9 mouse cellular contexts compared by ENCODE assay signal in genomic region chr9:43698080-43698712, GRCm38 (mm10). TPM values are rescaled to one million over a fixed set of nuclear protein-coding genes. Genes with fewer than 3 reads are reported as not detected.
DNase-seq lines count a peak whose midpoint lies in the region; ATAC-seq and TF ChIP-seq lines count a peak whose summit lies in the region.
"Had no signal": no experiment of that assay in that cellular context is flagged by ENCODE, and none has a peak within 500 bp of the region (broad histone marks: within the 10 kb centered on the region; RNA-seq: fewer than 3 reads in every experiment).

No protein-coding gene starts in this region.

- H3K9me3 ChIP-seq in heart, embryonic 12.5 days (replicated peaks), result no peaks in the 10 kb centered on the region
- H3K9me3 ChIP-seq in embryonic facial prominence, embryonic 14.5 days (ENCODE audit: control insufficient read depth, low read length), result no peaks in the 10 kb centered on the region
- H3K9me3 ChIP-seq: limb, embryonic 12.5 days had no signal

- H3K36me3 ChIP-seq in heart, adult 2 months (ENCODE audit: control insufficient read depth, insufficient read depth, low read length), result no peaks in the 10 kb centered on the region
- H3K36me3 ChIP-seq in heart, embryonic 12.5 days, result no peaks in the 10 kb centered on the region
- H3K36me3 ChIP-seq in embryonic facial prominence, embryonic 14.5 days (ENCODE audit: control insufficient read depth, insufficient read depth, low read length), result no peaks in the 10 kb centered on the region
- H3K36me3 ChIP-seq in myocyte (ENCODE audit: control insufficient read depth, insufficient read depth), result no peaks in the 10 kb centered on the region
- H3K36me3 ChIP-seq: limb, embryonic 12.5 days had no signal

- no peak overlapping the region for H3K4me3 ChIP-seq in heart, adult 2 months
- no peak overlapping the region for H3K4me3 ChIP-seq in heart, embryonic 12.5 days
- no peak overlapping the region for H3K4me3 ChIP-seq in embryonic facial prominence, embryonic 14.5 days (ENCODE audit: low read depth, low read length)
- H3K4me3 ChIP-seq in myocyte, result no peak overlapping the region
- no peak overlapping the region for H3K4me3 ChIP-seq in left cerebral cortex, adult 2 months
- H3K4me3 ChIP-seq: limb, embryonic 12.5 days had no signal

- intact Hi-C loops in heart, adult 2 months (cut with DNase I), result no loop called here
- intact Hi-C loops in left cerebral cortex, adult 2 months (cut with DNase I), result no loop called here

- no peak overlapping the region for H3ac ChIP-seq in myocyte (ENCODE audit: control insufficient read depth, insufficient read length)

- TF ChIP-seq CTCF in heart, adult 2 months (IDR thresholded peaks at IDR 0.05), result 0 out of 2 replicates have a peak, but pooled peaks have one; percentile 4
- no peak; the same call in 1 of the 2 replicates for TF ChIP-seq CTCF in left cerebral cortex, adult 2 months (IDR thresholded peaks at IDR 0.05)

- DNase-seq in heart, adult 2 months, result peak; percentile 31 to 47
- peak; percentile 83 for DNase-seq in Muller cell, postnatal 12 days (ENCODE audit: inconsistent ontology term)
- DNase-seq in embryonic facial prominence, embryonic 14.5 days (ENCODE audit: low spot score), result peak; percentile 91
- DNase-seq in kidney, postnatal 25 days, result peak; percentile 71 to 76
- DNase-seq in layer of hippocampus, postnatal 14 days (ENCODE audit: low spot score in 2 of 2), result no peak
- DNase-seq in left cerebral cortex, adult 2 months (ENCODE audit: extremely low spot score in 1 of 2, low spot score in 2 of 2), result no peak

- no peaks in the 10 kb centered on the region for H3K79me2 ChIP-seq in heart, adult 2 months (replicated peaks; ENCODE audit: control insufficient read depth, insufficient read depth, low read length)
- no peaks in the 10 kb centered on the region for H3K79me2 ChIP-seq in myocyte (ENCODE audit: control insufficient read depth, insufficient read depth)

- WGBS in heart, adult 2 months, result 11% methylated on average over 8 of the region's 8 CpGs
- 8% methylated on average over 8 of the region's 8 CpGs for WGBS in heart, embryonic 12.5 days
- 9% methylated on average over 8 of the region's 8 CpGs for WGBS in embryonic facial prominence, embryonic 14.5 days

- H3K27me3 ChIP-seq in heart, adult 2 months (ENCODE audit: control insufficient read depth, insufficient read depth, low read length), result 0 out of 2 replicates have a peak, but pooled peaks cover 2% of the 10 kb centered on the region
- 0 out of 2 replicates have a peak, but pooled peaks cover 2% of the 10 kb centered on the region for H3K27me3 ChIP-seq in heart, embryonic 12.5 days (replicated peaks)
- H3K27me3 ChIP-seq in embryonic facial prominence, embryonic 14.5 days (replicated peaks; ENCODE audit: control insufficient read depth, insufficient read depth, low read length), result no peaks in the 10 kb centered on the region
- H3K27me3 ChIP-seq in myocyte (ENCODE audit: control insufficient read depth, insufficient read depth, insufficient read length), result no peaks in the 10 kb centered on the region
- H3K27me3 ChIP-seq: limb, embryonic 12.5 days had no signal

- H3K4me2 ChIP-seq in heart, embryonic 12.5 days, result no peak overlapping the region
- no peak overlapping the region for H3K4me2 ChIP-seq in embryonic facial prominence, embryonic 14.5 days (ENCODE audit: low read depth, low read length)
- no peak overlapping the region for H3K4me2 ChIP-seq in myocyte (ENCODE audit: low read depth)
- H3K4me2 ChIP-seq: limb, embryonic 12.5 days had no signal

- H3K4me1 ChIP-seq in heart, adult 2 months (ENCODE audit: control insufficient read depth, insufficient read depth, low read length), result no peaks in the 10 kb centered on the region
- H3K4me1 ChIP-seq in heart, embryonic 12.5 days (replicated peaks), result no peaks in the 10 kb centered on the region
- no peaks in the 10 kb centered on the region for H3K4me1 ChIP-seq in embryonic facial prominence, embryonic 14.5 days (ENCODE audit: control insufficient read depth, insufficient read depth, low read length)
- H3K4me1 ChIP-seq: limb, embryonic 12.5 days had no signal

- no peak overlapping the region for H3K27ac ChIP-seq in heart, adult 2 months
- no peak overlapping the region for H3K27ac ChIP-seq in heart, embryonic 12.5 days (ENCODE audit: poor library complexity, severe bottlenecking)
- H3K27ac ChIP-seq in embryonic facial prominence, embryonic 14.5 days (replicated peaks; ENCODE audit: low read depth, low read length), result no peak overlapping the region
- no peak overlapping the region for H3K27ac ChIP-seq in left cerebral cortex, adult 2 months
- H3K27ac ChIP-seq: limb, embryonic 12.5 days had no signal

- TF ChIP-seq EP300 in heart, adult 2 months (IDR thresholded peaks at IDR 0.05; ENCODE audit: insufficient read depth, low read depth, low read length), result no peak

- no peak overlapping the region for H3K9ac ChIP-seq in heart, adult 2 months (ENCODE audit: low read depth, low read length)
- no peak overlapping the region for H3K9ac ChIP-seq in heart, embryonic 12.5 days
- no peak overlapping the region for H3K9ac ChIP-seq in embryonic facial prominence, embryonic 14.5 days (ENCODE audit: low read depth, low read length)
- H3K9ac ChIP-seq: limb, embryonic 12.5 days had no signal

- no peak for ATAC-seq in heart, embryonic 12.5 days (ENCODE audit: insufficient number of reproducible peaks, low FRiP score)
- ATAC-seq in embryonic facial prominence, embryonic 14.5 days (ENCODE audit: low read depth), result peak; percentile 66; the same call in 1 of the 2 replicates

- no peak for TF ChIP-seq POLR2A in heart, adult 2 months (IDR thresholded peaks at IDR 0.05; ENCODE audit: insufficient read depth, low read depth, low read length)
- no peak for TF ChIP-seq POLR2A in myocyte (IDR thresholded peaks at IDR 0.05; ENCODE audit: insufficient read length, low read depth)

TF ChIP-seq in myocyte, 11 proteins besides CTCF, POLR2A, EP300 and RAD21:
- TF ChIP-seq CEBPB (IDR thresholded peaks at IDR 0.05; ENCODE audit: insufficient read depth, poor library complexity, severe bottlenecking) (no peak), REST (IDR thresholded peaks at IDR 0.05; ENCODE audit: insufficient read depth, insufficient read length) (peak; percentile 97)

RNA-seq across cellular contexts. Expression of gene Nectin1, which starts 45.6 kb away (rescaled TPM):
- 1 to 10 TPM; 2.0 to 4.6 TPM for total RNA-seq in heart, adult 2 months (2021)
- polyA plus RNA-seq in heart, adult 2 months (2012; rRNA removed), result 2.4 and 2.9 TPM in 2 replicates
- 1.9 and 2.1 TPM in 2 replicates for polyA plus RNA-seq in heart, embryonic 12.5 days (2016; fragmentation: Nextera tagmentation; extraction: Ambion mirVana)
- polyA plus RNA-seq in embryonic facial prominence, embryonic 14.5 days (2014; fragmentation: Nextera tagmentation; extraction: Ambion mirVana), result 9.0 and 10.1 TPM in 2 replicates
- polyA plus RNA-seq in myocyte (2012; fragmentation: generic; extraction: Trizol), result 2.2 TPM
- total RNA-seq in layer of hippocampus, postnatal 14 days (2021), result 100 to 1,000 TPM; 109 to 113 TPM
- total RNA-seq in left cerebral cortex, adult 2 months (2021), result 100 to 1,000 TPM; 112 to 114 TPM

Comparison
In these comparisons a context has a peak if more than half of its experiments do, and no peak if none do; other contexts are left out.
1. DNase-seq: peak in heart, adult 2 months (2 of 2), Muller cell, postnatal 12 days (single experiment), embryonic facial prominence, embryonic 14.5 days (single experiment) and kidney, postnatal 25 days (2 of 2); none in layer of hippocampus, postnatal 14 days (0 of 2) and left cerebral cortex, adult 2 months (0 of 2).